Mouse (Mus musculus) neutrophil, adult 83 days (primary cell): ENCODE measurements around the gene Fthl17c. TPM values are rescaled to one million over a fixed set of nuclear protein-coding genes. Genes with fewer than 3 reads are reported as not detected.

Experiments
- total RNA-seq, 2 experiments: library from RNA; stranded (reverse); gene quantifications; one replicate each; pipeline ENCODE4 v1.2.4; 2023

The Fthl17c gene
- not detected for total RNA-seq

GRCm38 (mm10) chrX:8976459-8976858 lies at the start of gene Fthl17c:
TSS of gene Fthl17c (minus strand) at chrX:8976559.

GRCm38 (mm10) chrX:8986655-8987054 lies 10.3 kb upstream of the Fthl17c start, which contains the start of gene Fthl17d:
TSS of gene Fthl17d (minus strand) at chrX:8986755.

GRCm38 (mm10) chrX:8962875-8963274 lies 13.5 kb downstream of the Fthl17c start, which contains the start of gene Fthl17b:
TSS of gene Fthl17b (minus strand) at chrX:8962975.

Other genes with a start within 250 kb of the Fthl17c start
- gene Ssx9, start 228.1 kb downstream of the Fthl17c start, total RNA-seq: not detected
- not detected for gene Ssxb5, start 172.9 kb downstream of the Fthl17c start, total RNA-seq
- not detected for gene Gm6592, start 132.6 kb downstream of the Fthl17c start, total RNA-seq
- gene Gm5751, start 102.3 kb downstream of the Fthl17c start, total RNA-seq: not detected
- under 1 TPM; 0.35 TPM for gene B630019K06Rik, start 84.2 kb downstream of the Fthl17c start, total RNA-seq
- gene Fthl17b, start 13.6 kb downstream of the Fthl17c start, total RNA-seq: not detected
- gene Fthl17d, start 10.2 kb upstream of the Fthl17c start, total RNA-seq: not detected
- gene Fthl17e, start 56.9 kb upstream of the Fthl17c start, total RNA-seq: not detected
- not detected for gene Fthl17f, start 86.5 kb upstream of the Fthl17c start, total RNA-seq
- not detected for gene 4930402K13Rik, start 128.0 kb upstream of the Fthl17c start, total RNA-seq
- not detected for gene Lancl3, start 223.3 kb upstream of the Fthl17c start, total RNA-seq